Mouse (Mus musculus) MEL (cell line): ENCODE measurements around the gene Vmn2r108. TPM values are rescaled to one million over a fixed set of nuclear protein-coding genes. Genes with fewer than 3 reads are reported as not detected.

Experiments used
- DNase-seq: peaks from one replicate; pipeline ENCODE4 v3.0.0; 2011; ENCODE audit warnings: low read depth, low spot score
- H3K27ac ChIP-seq: 2 replicates; pipeline ENCODE4 v1.5.1; 2012; ENCODE audit warnings: low read depth, mild to moderate bottlenecking, control low read depth, low read length, moderate library complexity; ENCODE audit not compliant: control insufficient read depth
- H3K27me3 ChIP-seq, 2 experiments: fragments of 150-350 bp in 1 of 2; sonication (generic) in 1 of 2; 2 replicates each; pipeline ENCODE4 v1.6.1; 2012; ENCODE audit warnings: low read length in 2 of 2, mild to moderate bottlenecking in 2 of 2, improper control_type of control experiment in 1 of 2, moderate library complexity in 1 of 2; ENCODE audit not compliant: insufficient read depth in 2 of 2, control insufficient read depth in 1 of 2
- H3K36me3 ChIP-seq, 2 experiments: 2 replicates each; pipeline ENCODE4 v1.6.1; 2012 to 2014; ENCODE audit warnings: low read length in 2 of 2, improper control_type of control experiment in 1 of 2, inconsistent platforms in 1 of 2, mild to moderate bottlenecking in 1 of 2; ENCODE audit not compliant: insufficient read depth in 2 of 2, control insufficient read depth in 1 of 2
- H3K4me1 ChIP-seq, 2 experiments: fragments of 150-350 bp in 1 of 2; sonication (generic) in 1 of 2; 2 replicates each; pipeline ENCODE4 v1.6.1; 2012; ENCODE audit warnings: low read length in 2 of 2, improper control_type of control experiment in 1 of 2, mild to moderate bottlenecking in 1 of 2; ENCODE audit not compliant: insufficient read depth in 2 of 2, control insufficient read depth in 1 of 2
- H3K4me3 ChIP-seq, 2 experiments: fragments of 150-350 bp in 1 of 2; sonication (generic) in 1 of 2; 2 replicates each; pipeline ENCODE4 v1.5.1; 2012; ENCODE audit warnings: low read depth in 2 of 2, low read length in 2 of 2, mild to moderate bottlenecking in 2 of 2, moderate library complexity in 2 of 2, control low read depth in 1 of 2, improper control_type of control experiment in 1 of 2; ENCODE audit not compliant: control insufficient read depth in 1 of 2, insufficient read depth in 1 of 2
- H3K79me2 ChIP-seq: 2 replicates; pipeline ENCODE4 v1.6.1; 2012; ENCODE audit warnings: mild to moderate bottlenecking, low read length, moderate library complexity; ENCODE audit not compliant: control insufficient read depth, poor library complexity, insufficient read depth
- H3K9ac ChIP-seq: 2 replicates; pipeline ENCODE4 v1.6.1; 2012; ENCODE audit warnings: low read depth, mild to moderate bottlenecking, control low read depth, low read length, moderate library complexity; ENCODE audit not compliant: control insufficient read depth, poor library complexity, severe bottlenecking
- H3K9me3 ChIP-seq: fragments of 150-350 bp; sonication (generic); replicated peaks from 2 replicates; pipeline ENCODE4 v1.6.1; 2012; ENCODE audit warnings: mild to moderate bottlenecking, low read length, improper control_type of control experiment, moderate library complexity; ENCODE audit not compliant: insufficient read depth
- BHLHE40 ChIP-seq: IDR thresholded peaks from 2 replicates; pipeline ENCODE4 v1.6.1; 2012; ENCODE audit warnings: low read depth, mild to moderate bottlenecking, inconsistent platforms, low read length, improper control_type of control experiment, borderline replicate concordance
- E2F4 ChIP-seq: IDR thresholded peaks from 2 replicates; pipeline ENCODE4 v1.6.1; 2011; ENCODE audit warnings: low read depth, low read length, improper control_type of control experiment, borderline replicate concordance
- HCFC1 ChIP-seq: IDR thresholded peaks from 2 replicates; pipeline ENCODE4 v1.6.1; 2012; ENCODE audit warnings: low read depth, mild to moderate bottlenecking, inconsistent platforms, low read length, improper control_type of control experiment, moderate library complexity
- KAT2A ChIP-seq: conservative IDR thresholded peaks from 2 replicates; pipeline ENCODE4 v1.6.1; 2012; ENCODE audit warnings: low read depth, low read length, improper control_type of control experiment, inconsistent platforms
- MYC ChIP-seq: IDR thresholded peaks from 2 replicates; pipeline ENCODE4 v1.6.1; 2011; ENCODE audit warnings: low read depth, mild to moderate bottlenecking, low read length, improper control_type of control experiment, moderate library complexity
- NELFE ChIP-seq: IDR thresholded peaks from 2 replicates; pipeline ENCODE4 v1.6.1; 2011; ENCODE audit warnings: low read depth, low read length, improper control_type of control experiment
- RCOR1 ChIP-seq: IDR thresholded peaks from 2 replicates; pipeline ENCODE4 v1.6.1; 2012; ENCODE audit warnings: low read depth, mild to moderate bottlenecking, inconsistent platforms, low read length, improper control_type of control experiment
- USF1 ChIP-seq: IDR thresholded peaks from 2 replicates; pipeline ENCODE4 v1.6.1; 2014; ENCODE audit warnings: low read depth, mild to moderate bottlenecking, inconsistent platforms, low read length, improper control_type of control experiment, moderate library complexity
- USF2 ChIP-seq, 2 experiments: IDR thresholded peaks; 2 replicates each; pipeline ENCODE4 v1.6.1; 2011 to 2012; ENCODE audit warnings: improper control_type of control experiment in 2 of 2, low read length in 2 of 2, borderline replicate concordance in 1 of 2, inconsistent platforms in 1 of 2, low read depth in 1 of 2, mild to moderate bottlenecking in 1 of 2; ENCODE audit not compliant: insufficient read depth in 1 of 2
- polyA plus RNA-seq, 2 experiments: library from polyadenylated mRNA; stranded (reverse) in 1 of 2; unstranded in 1 of 2; fragments of >175 nt in 1 of 2; fragments of >200 nt in 1 of 2; gene quantifications; 2 replicates each; pipeline versions ENCODE4 v1.2.1 to v1.2.4; 2012; ENCODE audit warnings: low replicate concordance in 2 of 2, low read depth in 1 of 2; ENCODE audit not compliant: insufficient read length in 2 of 2, insufficient read depth in 1 of 2, missing spikeins in 1 of 2
- total RNA-seq: library from RNA; depleted of rRNA; stranded (reverse); fragments of 300-350 nt; gene quantifications from 2 replicates; pipeline ENCODE4 v1.2.3, GENCODE M21; 2012; rRNA removed

The Vmn2r108 gene
- total and polyA plus RNA-seq, 3 experiments: not detected

DNA sequence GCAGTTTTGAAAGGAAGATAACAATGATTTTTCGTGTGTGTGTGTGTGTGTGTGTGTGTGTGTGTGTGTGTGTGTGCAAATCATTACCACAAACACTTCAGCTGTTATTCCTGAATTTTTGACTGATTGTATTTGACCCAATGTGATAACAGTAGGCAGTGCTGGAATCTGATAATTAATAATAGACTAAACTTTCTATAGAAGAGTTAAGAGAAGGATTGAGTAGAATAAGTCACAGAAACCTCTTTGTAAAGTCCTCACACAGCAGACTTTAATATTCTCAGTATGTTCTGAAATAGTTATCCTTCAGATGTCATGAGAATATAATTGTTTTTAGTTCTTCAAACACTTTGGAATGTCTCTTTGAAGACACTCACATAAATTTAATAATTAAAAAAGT, 67.3 kb downstream of the Vmn2r108 start, which contains the start of gene Vmn1r224:
TSS of gene Vmn1r224 (plus strand) at position 301 of the 400 bp plus-strand sequence.
- Histone ChIP-seq H3K79me2 (no peaks in the 10 kb centered on the region), H3K4me3 (no peak within 1 kb of the TSS), H3K27me3 (no peaks in the 10 kb centered on the region)
- TF ChIP-seq E2F4: no peak
- TF ChIP-seq USF1: no peak
- no peak for TF ChIP-seq NELFE
- no peak for TF ChIP-seq USF2 (IDR thresholded peaks at IDR 0.05; ENCODE audit: borderline replicate concordance in 1 of 2, insufficient read depth in 1 of 2, low read depth in 1 of 2, low read length in 2 of 2)
- TF ChIP-seq BHLHE40: no peak
- no peak for TF ChIP-seq HCFC1
- no peak for TF ChIP-seq MYC
- TF ChIP-seq RCOR1: no peak
- no peak for TF ChIP-seq KAT2A
- TF ChIP-seq, all 39 proteins: peak for 0
- H3K9me3 ChIP-seq: no peaks in the 10 kb centered on the region
- no peaks in the 10 kb centered on the region for H3K36me3 ChIP-seq
- no peak within 1 kb of the TSS for H3K27ac ChIP-seq
- no peak for DNase-seq
- H3K4me1 ChIP-seq: no peaks in the 10 kb centered on the region
- no peak within 1 kb of the TSS for H3K9ac ChIP-seq

Other genes starting within 250 kb of the Vmn2r108 start
- not detected in 2 replicates for gene Vmn2r105, start 246.3 kb downstream of the Vmn2r108 start, total RNA-seq
- not detected for gene Vmn2r105, start 246.3 kb downstream of the Vmn2r108 start, polyA plus RNA-seq
- gene Vmn2r106, start 195.8 kb downstream of the Vmn2r108 start, total RNA-seq: not detected in 2 replicates
- gene Vmn2r106, start 195.8 kb downstream of the Vmn2r108 start, polyA plus RNA-seq: not detected
- not detected in 2 replicates for gene Vmn2r107, start 136.1 kb downstream of the Vmn2r108 start, total RNA-seq
- gene Vmn2r107, start 136.1 kb downstream of the Vmn2r108 start, polyA plus RNA-seq: not detected
- not detected in 2 replicates for gene Vmn1r224, start 67.2 kb downstream of the Vmn2r108 start, total RNA-seq
- gene Vmn1r224, start 67.2 kb downstream of the Vmn2r108 start, polyA plus RNA-seq: not detected
- gene Vmn1r225, start 16.8 kb upstream of the Vmn2r108 start, total RNA-seq: not detected in 2 replicates
- not detected for gene Vmn1r225, start 16.8 kb upstream of the Vmn2r108 start, polyA plus RNA-seq
- not detected in 2 replicates for gene Vmn2r109, start 83.4 kb upstream of the Vmn2r108 start, total RNA-seq
- not detected for gene Vmn2r109, start 83.4 kb upstream of the Vmn2r108 start, polyA plus RNA-seq
- gene Vmn2r110, start 115.1 kb upstream of the Vmn2r108 start, total RNA-seq: not detected in 2 replicates
- under 1 TPM in 1 of 2 experiments, not detected in 1; 0.01 TPM for gene Vmn2r110, start 115.1 kb upstream of the Vmn2r108 start, polyA plus RNA-seq
- not detected in 2 replicates for gene Fpr-rs3, start 143.5 kb upstream of the Vmn2r108 start, total RNA-seq
- not detected for gene Fpr-rs3, start 143.5 kb upstream of the Vmn2r108 start, polyA plus RNA-seq
- gene Vmn1r226, start 201.5 kb upstream of the Vmn2r108 start, total RNA-seq: not detected in 2 replicates
- not detected for gene Vmn1r226, start 201.5 kb upstream of the Vmn2r108 start, polyA plus RNA-seq
- not detected in 2 replicates for gene Vmn1r227, start 248.5 kb upstream of the Vmn2r108 start, total RNA-seq
- gene Vmn1r227, start 248.5 kb upstream of the Vmn2r108 start, polyA plus RNA-seq: under 1 TPM in 1 of 2 experiments, not detected in 1; 0.01 TPM